Mouse (Mus musculus) mouse embryonic stem cell (cell line): Measurements from ENCODE around the gene Serpine2.

ENCODE experiments used
- in situ Hi-C, 2 experiments: fragments of 300-500 bp; cut with MboI; formaldehyde crosslinking; loops; 1 replicate in 1 of 2; 3 replicates in 1 of 2; pipeline ENCODE4 v1.14.3; 2019 to 2020; ENCODE audit warnings: low sequenced_read_pairs in 2 of 2, low pct_unique_long_range_greater_than_20kb in 1 of 2, mixed read lengths in 1 of 2; ENCODE audit not compliant: unreplicated experiment in 1 of 2

The Serpine2 gene

GRCm38 (mm10) chr1:79822806-79823525 lies 38.0 kb downstream of the Serpine2 start:
- in situ Hi-C loops, result no loop called here

GRCm38 (mm10) chr1:79819296-79819879 lies 41.6 kb downstream of the Serpine2 start:
- in situ Hi-C loops, result no loop called here

- in situ Hi-C loops, result no loop called here
Measured at GRCm38 (mm10) chr1:79815446-79815845, 45.5 kb downstream of the Serpine2 start.

GRCm38 (mm10) chr1:79809447-79809846 lies 51.5 kb downstream of the Serpine2 start:
- in situ Hi-C loops, result no loop called here

- in situ Hi-C loops, result no loop called here
Measured at GRCm38 (mm10) chr1:79806865-79807264, 54.1 kb downstream of the Serpine2 start.

- in situ Hi-C loops, result no loop called here
Measured at GRCm38 (mm10) chr1:79803614-79804013, 57.4 kb downstream of the Serpine2 start.

GRCm38 (mm10) chr1:79802858-79803427 lies 58.0 kb downstream of the Serpine2 start:
- in situ Hi-C loops, result no loop called here

- in situ Hi-C loops, result no loop called here
Measured at GRCm38 (mm10) chr1:79797084-79797483, 63.9 kb downstream of the Serpine2 start.

GRCm38 (mm10) chr1:79786267-79786927 lies 74.6 kb downstream of the Serpine2 start:
- in situ Hi-C loops, result no loop called here

- in situ Hi-C loops, result no loop called here
Measured at GRCm38 (mm10) chr1:79782433-79782832, 78.5 kb downstream of the Serpine2 start.

- in situ Hi-C loops, result no loop called here
Measured at GRCm38 (mm10) chr1:79778011-79778410, 83.0 kb downstream of the Serpine2 start.

GRCm38 (mm10) chr1:79775927-79776458 lies 85.0 kb downstream of the Serpine2 start, which contains the start of the genes Mrpl44 and Wdfy1:
TSS of gene Mrpl44 (plus strand) at chr1:79776018.
TSS of gene Wdfy1 (minus strand) at chr1:79776143.
- in situ Hi-C loops, result no loop called here

- in situ Hi-C loops, result no loop called here
Measured at GRCm38 (mm10) chr1:79774164-79774780, 86.7 kb downstream of the Serpine2 start.

GRCm38 (mm10) chr1:79768231-79768630 lies 92.7 kb downstream of the Serpine2 start:
- in situ Hi-C loops, result no loop called here

GRCm38 (mm10) chr1:79764483-79764882 lies 96.5 kb downstream of the Serpine2 start:
- in situ Hi-C loops, result no loop called here

- in situ Hi-C loops, result no loop called here
Measured at GRCm38 (mm10) chr1:79764031-79764430, 96.9 kb downstream of the Serpine2 start.

- in situ Hi-C loops, result no loop called here
Measured at GRCm38 (mm10) chr1:79762282-79763250, 98.4 kb downstream of the Serpine2 start.

- in situ Hi-C loops, result no loop called here
Measured at GRCm38 (mm10) chr1:79761917-79762271, 99.1 kb downstream of the Serpine2 start.
